Mouse (Mus musculus) retina, embryonic 14.5 days (tissue): ENCODE results near the gene 1500011B03Rik.
A peak's percentile ranks its signal among the peaks of the same experiment; 100 is the strongest.

Source experiments
- DNase-seq: peaks from one replicate; pipeline ENCODE4 v3.0.0-alpha.2; 2015; ENCODE audit warnings: low spot score

Gene 1500011B03Rik

DNA sequence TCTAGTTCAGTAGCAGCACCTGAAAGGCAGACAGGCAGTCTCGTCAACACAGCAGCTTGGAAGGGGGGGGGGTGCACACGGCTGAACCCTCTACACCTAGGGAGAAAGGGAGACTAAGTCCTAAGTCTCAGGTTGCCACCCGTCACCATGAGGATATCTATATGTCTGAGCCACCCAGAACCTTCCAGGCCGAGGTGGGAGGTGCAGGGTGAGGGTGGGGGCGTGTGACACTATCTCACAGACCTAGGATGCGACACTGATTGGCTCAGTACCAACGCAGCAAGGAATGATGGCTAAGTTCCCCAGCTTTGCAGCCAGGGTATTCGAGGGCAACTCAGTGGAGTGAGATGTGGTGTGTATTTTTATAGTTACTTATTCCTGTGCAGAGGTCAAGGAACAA lies 14.9 kb downstream of the 1500011B03Rik start:
- DNase-seq, result no peak

DNA sequence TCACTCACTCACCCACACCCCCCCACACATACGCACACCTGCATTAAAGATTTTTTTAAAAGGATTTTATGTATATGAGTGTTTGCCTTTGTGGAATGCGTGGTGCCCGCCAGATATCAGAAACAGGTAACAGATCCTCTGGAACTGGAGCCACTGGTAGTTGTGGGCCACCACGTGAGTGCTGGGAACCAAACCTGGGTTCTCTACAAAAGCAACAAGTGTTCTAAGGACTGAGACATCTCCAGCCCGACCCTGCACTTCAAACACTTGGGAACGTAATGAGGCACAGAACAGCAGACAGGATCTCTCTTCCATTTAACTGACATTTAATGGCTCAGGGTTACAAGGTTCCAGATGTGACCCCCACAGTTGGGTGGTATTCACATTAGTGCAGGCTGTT lies 15.4 kb downstream of the 1500011B03Rik start:
- DNase-seq, result no peak

DNA sequence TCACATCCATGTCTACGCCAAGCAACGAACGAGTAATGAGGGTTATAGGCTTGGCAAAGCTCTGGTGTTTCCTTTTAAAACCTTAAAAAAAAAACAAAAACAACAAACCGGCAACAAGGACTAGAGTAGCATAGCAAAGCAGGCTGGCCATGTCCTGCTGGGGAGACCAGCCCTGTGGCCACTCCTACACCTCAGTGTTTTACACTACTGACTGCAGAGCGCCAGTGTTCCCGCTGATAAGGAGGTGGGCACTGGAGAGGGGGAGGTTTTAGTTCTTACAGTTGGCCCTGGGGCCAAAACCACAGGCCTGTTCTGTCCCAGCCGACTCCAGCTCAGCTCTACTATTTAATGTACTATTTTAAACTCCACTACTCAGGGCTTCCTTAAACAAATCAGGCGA lies 15.8 kb downstream of the 1500011B03Rik start:
- DNase-seq, result no peak

DNA sequence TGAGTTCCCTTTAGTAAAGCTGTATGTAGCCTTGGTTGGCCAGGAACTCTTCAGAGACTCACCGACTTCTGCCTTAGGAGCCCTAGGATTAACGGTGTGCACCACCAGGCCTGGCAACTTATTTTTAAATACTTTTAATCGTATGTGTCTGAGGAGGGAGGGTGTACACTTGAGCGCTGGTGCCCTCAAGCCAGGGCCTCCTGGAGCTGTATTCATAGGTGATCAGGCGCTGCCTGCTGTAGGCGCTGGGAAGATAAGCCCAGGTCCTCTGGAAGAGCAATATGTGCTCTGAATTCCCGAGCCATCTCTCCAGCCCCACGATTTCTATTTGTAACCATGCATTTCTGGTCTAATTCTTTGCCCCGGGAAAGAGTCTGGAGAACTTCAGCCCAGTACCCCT lies 16.2 kb downstream of the 1500011B03Rik start:
- DNase-seq, result no peak

DNA sequence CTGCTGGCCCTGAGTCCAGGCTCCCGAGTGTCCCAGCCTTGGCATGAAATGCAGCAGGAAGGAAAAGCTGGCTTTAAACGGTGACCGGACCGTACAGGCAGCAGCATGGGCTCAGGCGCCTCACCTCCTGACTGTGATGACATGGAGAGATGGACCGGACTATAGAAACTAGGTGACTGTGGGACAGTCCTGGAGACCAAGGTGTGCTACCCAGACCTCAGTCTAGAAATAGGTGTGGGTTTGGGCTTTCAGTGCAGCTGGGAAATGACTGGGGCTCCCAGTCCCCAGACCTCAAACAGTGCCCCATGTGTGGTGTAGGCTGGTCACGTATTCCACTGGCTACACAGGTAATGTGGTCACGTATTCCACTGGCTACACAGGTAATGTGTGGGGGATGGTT lies 16.6 kb downstream of the 1500011B03Rik start:
- no peak for DNase-seq

DNA sequence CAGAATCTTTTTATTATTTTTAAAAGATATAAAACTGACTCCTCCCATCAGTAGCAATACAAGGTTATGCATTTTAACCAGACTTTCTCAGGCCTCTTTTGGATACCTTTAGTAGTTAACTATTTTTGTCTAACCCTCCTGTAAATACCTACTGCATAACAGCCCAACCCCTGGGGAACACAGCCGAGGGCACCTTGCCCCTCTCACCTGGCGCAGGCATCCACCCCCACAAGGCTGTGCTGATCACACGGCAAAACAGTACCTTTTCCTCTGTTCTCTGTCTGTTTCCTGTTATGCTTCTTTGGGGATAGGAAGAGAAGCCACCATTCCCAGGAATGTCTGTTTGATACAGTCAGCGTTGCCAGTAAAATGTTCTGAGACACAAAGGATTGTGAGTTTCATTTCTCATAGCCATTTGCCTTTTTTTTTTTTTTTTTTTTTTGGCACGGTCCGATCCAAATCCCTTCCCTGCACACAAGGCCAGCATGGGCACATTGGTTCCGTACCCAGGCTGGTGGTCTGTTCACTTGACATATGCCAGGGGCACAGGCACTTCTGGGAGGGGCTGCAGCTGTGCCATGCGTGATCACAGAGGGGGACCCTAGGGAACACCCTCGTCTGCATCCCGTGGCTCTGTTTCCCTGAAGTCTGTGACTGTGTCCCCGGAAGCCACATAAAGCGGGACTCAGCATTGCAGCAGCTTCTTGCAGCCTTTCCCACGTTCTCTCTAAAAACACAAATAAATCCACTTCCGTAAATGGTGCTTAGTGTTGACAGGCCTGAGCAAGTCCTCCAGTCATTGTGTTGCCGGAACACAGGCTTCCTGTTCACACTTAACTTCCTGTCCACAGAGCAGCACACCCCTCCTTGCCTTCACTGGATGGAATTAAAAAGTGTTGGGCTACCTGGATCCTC lies 17.6 kb downstream of the 1500011B03Rik start:
- no peak for DNase-seq

DNA sequence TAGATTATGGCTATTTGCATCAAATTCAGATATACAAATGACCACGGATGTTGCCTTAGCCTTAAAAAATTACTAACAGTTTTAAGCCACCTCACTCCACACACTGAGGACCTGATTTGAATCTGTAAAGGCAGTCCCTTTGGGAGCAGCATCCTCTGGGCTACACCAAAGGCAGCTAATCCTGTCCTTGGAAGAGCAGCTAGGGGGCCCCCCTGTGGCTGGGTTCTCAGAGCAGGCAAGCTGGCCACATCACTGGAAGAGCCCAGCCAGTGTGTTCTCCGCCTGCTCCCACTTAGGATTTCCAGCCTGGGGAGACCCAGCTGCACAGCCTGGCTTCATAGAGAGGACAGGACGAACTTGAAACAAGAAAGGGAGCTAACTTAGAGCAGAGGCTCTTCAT lies 18.3 kb downstream of the 1500011B03Rik start:
- peak; percentile 56 for DNase-seq

DNA sequence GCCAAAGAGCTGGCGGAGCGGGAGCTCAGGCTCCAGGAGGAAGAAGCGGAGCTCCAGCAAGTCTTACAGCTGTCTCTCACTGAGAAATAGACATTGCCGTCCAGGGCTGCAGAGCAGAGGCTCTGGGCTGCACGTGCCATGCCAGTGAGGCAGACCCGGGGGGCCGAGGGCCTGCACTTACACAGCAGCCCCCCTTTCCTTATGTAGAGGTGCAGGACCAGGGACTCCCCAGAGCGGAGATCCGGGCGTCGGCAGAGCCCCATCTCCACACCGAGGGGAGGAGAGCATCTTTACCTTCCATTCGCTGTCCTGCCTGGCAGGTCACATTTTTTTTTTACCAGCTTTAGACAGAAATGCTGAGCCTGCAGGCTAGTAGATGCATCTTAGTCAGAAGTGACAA lies 18.9 kb downstream of the 1500011B03Rik start:
- no peak for DNase-seq

DNA sequence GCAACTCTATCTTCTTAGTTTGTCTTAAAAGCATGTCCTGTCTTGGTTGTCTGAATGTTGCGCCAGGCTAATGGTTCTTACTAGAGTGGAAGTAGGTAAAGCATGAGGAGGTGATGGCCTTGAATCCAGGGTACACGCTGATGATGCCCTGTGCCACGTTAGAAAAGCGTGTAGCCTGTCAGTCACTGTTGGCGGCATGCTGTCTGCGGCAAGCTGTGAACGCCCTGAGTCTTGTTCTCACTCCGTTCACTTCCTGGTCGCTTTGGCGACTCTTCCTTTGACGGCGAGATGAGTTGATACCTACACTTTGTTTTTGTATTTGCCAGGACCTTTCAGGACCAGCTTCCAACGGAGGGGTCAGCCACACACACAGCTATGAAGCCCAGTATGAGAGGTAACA lies 20.0 kb downstream of the 1500011B03Rik start:
- DNase-seq, result no peak

DNA sequence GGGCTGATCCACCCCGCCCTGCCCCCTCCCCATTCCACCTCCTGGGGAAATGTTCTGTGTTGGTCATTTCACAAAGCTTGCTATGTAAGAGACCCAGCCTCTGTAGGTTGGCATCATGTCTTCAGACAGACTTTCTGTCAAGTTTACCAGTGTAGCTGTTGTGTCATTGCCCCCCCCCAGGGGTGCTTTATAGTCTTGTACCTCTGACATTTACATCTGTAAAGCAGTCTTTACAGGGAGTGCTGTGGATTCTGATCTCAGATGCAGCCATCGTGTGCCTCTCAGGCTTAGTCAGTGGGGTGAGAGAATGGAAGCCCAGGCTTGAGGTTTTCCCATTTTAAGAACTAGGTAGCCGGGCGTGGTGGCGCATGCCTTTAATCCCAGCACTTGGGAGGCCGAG lies 21.4 kb downstream of the 1500011B03Rik start:
- DNase-seq, result no peak

DNA sequence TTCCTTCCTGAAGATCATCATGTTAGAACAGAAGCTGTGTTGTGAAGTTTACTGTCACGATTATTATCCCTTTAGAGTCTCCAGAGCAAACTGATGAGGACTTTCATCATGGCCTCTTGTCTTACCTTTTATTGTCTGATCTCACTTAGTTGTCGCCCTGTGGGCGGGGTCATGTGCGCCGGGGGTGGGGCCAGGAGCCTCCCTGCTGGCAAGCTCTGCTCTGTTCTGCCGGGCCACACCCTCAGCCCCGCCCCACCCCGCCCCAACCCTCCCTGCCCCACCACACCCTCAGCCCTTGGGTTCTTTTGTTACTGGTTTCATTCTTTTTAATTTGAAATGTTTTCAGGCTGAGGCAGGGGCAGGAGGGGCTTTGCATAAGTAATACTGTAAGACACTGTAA lies 22.2 kb downstream of the 1500011B03Rik start:
- DNase-seq, result no peak

DNA sequence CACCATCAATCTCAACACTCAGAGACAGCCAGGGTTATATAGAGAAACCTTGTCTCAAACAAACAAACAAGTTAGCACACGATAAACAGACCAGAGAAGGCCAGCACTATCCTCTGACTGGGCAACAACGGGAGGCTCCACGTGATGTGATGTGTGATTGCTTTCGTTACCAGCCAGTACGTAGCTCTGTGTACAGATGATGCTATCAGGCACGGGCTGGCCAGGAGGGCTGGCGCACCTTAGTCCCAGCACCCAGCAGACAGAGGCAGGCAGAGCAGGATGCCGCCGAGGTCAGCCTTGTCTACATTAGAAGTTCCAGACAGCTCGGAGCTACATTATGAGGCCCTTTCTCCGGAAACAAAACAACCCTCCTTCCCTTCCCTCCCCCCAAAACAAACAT lies 23.4 kb downstream of the 1500011B03Rik start:
- no peak for DNase-seq

DNA sequence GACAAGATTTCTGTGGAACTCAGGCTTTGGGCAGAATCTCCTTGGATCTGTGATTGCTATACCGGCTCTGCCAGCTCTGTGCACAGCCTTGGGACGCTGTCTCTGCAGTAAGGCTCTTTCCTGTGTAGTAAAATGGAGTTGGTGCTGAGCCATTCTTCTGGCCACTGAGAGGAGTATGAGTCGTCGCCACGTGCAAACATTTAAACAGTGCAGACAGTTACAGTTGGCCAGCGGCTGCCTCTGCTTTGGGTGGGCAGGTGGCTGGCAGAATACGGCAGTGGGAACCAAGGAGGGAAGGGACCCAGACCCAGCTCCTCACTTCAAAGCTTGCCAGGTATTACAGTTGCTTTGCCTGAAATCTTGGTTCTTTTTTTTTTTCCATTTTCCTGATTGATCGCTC lies 26.0 kb downstream of the 1500011B03Rik start:
- DNase-seq, result no peak

DNA sequence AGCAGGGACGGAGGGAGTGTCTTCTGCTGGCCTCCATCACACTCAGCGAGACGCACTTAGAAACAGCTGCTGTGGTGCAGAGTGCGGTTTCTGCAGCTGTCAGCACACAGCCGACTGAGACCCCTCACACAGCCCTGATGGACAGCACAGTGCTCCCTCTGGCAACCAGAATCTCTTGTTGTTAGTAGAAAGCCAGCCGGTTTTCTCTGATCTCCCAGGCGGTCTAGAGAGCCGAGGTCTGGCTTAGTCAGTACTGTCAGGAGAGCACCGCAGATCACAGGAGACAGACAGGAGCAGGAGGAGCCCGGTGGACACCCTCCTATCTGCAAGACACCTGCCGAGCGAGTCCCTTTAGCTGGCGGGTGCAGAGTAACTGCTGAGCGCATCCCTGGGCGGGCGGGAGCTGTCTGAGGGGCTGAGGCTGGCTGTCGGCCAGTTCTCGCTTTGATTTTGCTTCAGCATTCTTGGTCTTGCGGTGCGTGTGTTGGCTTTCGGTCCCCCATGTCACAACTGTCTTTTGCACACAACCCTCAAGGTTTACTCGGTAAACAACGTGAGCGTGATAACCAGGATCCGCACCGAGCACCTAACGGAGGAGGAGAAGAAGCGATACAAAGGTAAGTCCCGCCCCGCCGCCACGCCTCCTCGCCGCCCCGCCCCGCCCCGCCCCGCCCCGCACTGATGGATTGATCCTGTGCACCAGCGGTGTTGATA lies 26.8 kb downstream of the 1500011B03Rik start:
- DNase-seq, result peak; percentile 54

DNA sequence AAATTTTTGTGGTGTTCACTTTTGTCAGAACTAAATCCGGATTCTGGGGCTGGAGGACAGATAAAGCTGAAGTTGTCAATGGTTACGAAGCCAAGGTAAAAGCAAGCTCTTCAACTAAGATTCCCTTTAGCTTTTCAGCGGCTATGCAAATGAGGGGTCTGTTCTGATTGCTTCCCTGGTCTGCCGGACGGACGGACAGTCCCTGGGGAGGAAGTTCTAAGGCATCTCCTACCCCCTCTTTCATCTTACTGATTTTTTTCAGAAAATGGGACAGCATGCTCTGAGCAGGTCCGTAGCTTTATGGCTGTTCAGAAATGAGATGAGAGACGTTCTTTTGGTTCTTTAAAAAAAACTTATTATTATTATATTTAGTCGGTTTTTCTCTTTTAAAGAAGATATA lies 27.6 kb downstream of the 1500011B03Rik start:
- DNase-seq, result no peak

DNA sequence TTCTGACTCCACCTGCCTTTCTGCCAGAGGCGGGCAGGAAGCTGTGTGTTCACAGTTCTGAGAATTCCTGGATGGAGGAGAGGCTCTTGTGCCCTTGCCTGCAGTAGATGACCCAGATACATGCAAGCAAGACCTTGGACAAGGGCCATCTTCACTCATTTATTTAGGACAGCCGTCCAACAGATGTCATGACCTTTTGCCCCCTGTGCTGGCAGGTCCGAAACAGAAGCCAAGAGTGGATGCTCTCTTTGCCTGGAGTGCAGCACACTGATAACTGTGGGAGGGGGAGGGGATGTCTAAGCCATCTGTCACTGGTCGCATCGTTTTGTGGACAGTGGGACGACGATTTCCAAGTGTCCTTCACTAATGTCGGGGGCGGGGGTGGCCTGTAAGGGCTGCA lies 28.0 kb downstream of the 1500011B03Rik start:
- DNase-seq, result peak; percentile 69

DNA sequence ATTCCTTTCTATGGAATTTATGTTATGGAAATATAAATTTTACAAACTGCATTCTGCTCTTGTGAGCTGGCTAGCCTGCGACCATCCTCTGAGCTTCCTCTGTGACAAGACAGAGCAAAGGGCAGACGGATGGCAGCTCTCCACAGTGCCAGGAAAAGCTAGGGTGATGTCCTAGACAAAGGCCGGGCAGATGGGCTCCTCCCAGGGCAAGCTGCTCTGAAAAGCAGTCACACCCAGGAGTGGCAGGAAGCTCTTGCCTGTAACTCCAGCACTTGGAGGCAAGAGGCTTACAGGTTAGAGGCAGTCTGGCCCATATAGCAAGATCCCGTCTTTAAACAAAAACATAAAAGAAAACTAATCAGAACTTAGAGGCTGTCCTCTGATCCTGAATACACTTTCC lies 28.7 kb downstream of the 1500011B03Rik start:
- DNase-seq, result peak; percentile 24

DNA sequence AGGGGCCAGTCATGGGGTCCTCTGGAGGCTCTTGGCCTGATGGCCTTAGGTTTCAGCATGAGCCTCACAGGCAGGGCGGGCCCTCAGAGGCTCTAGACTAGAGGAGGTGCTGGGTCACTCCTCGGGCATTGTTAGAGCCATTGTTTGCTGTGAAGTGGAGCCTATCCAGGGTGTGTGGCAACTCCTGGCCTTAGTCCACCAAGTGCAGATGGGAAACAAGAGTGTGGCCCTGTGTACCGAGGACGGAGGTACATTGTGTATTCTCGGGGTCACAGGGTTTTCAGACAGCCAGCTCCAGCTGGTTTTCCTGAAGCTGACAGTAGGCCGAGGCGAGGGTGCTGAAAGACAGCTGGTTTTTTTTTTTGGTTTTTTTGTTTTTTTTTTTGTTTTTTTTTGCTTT lies 30.0 kb downstream of the 1500011B03Rik start:
- no peak for DNase-seq

DNA sequence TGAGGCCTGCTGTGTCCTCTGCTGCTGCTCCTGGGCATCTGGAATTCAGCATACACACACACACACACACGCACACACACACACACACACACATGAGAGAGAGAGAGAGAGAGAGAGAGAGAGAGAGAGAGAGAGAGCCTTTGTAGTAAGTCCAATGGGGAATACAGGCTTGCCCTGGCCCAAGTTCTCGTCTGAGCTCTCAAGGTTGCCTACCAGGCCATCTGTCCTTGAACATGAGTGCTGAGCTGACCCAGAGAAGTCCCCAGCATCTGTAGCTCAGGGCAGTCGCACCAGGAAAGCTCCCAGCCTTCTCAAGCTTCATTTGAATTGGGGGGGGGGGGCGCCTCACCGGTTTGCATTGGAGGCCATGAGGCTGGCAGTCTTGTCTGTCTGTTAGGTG lies 38.1 kb downstream of the 1500011B03Rik start:
- DNase-seq, result no peak

DNA sequence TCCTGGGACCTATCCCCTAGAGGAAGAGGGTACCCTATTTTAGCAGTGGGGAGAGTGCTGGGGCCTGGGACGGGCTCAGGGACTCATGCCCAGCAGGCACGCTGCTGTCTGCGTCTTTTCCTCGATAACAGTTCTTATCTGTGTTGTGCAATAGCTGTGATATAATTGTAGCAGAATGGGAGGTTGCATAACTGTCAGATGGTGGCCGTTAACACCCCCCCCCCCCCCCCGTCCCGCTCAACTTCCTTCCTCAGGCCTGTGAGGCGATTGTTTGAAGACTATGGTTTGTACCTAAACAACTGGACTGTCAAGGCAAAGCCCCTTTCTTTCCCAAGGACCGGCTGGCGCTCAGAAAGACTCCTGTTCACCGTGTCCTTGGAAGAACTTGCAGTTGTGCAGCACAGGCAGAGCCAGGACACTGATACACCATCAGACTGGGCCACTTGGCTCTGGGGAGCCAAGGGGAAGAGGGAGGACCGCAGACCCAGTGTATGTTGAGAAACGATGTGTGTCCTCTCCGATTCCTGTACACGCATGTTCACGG lies 38.6 kb downstream of the 1500011B03Rik start:
- DNase-seq, result no peak

DNA sequence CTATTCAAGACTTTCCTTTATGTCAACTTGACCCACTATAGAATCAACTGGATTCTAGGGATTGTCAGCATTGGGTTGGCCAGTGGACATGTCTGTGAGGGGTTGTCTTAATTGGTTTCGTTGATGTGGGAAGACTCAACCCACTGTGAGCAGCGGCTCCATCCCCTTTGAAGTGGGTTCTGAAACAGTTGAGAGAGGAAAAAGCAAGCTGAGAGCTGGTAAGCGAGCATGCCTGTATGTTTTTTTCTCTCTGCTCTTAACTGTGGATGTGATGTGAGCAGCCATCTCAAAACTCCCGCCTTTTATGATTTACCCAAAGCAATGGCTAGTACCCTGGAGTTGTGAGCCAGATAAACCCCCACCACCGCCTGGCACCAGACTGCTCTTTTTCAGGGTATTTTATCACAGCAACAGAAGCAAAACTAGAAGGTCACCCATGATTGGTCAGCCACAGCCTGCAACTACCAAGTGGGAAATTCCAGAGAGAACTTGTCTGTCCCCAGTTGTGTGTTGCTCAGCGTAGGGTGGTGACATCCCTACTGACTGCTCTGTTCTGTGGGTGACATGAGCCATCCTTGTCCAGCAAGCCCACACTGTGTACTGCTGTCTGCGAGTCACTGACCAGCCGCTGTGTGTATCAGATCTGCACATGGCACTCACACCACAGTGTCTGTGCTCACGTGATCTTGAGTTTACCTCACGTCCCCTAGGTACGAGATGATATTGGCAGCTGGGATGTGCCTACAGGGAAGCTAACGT lies 39.7 kb downstream of the 1500011B03Rik start:
- DNase-seq, result no peak

DNA sequence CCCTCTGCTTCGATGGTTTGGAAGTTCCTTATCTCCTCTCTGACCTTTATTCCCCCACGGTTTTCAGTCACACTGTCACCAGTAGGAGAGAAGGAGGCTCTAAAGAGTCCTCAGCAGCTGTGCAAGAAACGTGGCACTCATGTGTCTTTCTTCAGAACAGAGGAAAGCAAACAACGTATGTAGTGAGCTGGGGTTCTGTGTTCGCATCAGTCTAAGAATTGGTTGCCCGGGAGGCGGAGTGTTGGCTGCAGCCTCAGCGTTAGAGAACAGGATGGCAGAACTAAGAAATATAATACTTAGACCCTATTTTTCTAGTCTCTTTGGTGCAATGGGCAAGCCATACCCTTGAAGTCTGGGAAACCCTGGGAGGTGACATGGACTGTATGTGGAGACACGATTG lies 40.3 kb downstream of the 1500011B03Rik start:
- DNase-seq, result no peak
